Mouse (Mus musculus): Measurements from ENCODE around the gene Armc8.
"Not testable (repeated sequence)": the region's sequence is repeated elsewhere in the genome, so short reads cannot be mapped to it uniquely, and the experiment has no call there.

Armc8 gene

DNA sequence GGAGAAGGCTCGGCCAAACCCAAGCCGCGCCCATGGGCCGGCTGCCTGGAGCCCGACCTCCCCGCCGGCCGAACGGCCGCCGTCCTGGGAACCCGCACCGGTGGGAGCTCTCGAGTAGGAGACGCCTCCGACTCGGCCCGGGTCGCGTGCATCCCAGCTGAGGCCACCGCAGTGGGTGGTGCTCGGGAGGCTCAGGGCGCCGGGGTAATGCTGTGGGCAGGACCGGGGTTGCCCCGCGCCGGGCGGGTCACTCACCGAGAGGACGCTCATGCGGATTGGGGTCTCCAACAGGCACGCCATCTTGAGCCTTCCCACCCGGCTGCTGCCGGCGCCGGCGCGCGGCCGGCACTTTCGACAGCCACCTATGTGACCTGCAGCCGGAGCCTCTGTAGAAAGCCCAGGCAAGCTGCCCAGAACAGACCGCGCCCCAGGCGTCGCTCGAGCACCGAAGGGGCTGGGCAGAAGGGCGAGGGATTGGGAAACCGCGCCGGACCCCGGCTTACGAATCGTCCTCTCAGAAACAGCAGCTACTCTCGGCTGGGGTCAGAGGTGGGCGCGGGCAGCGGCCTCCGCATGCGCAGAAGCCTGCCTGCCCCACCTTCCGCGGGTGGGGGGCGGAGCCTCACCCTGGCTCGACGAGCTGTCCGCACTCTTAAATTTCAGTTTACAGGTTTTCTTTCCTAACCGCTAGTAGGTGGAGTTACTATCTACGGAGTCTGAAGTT lies at the start of gene Armc8:
Gene Armc8 (minus strand): TSS at position 553 of the 724 bp plus-strand sequence.
- peak; percentile 92 for DNase-seq

DNA sequence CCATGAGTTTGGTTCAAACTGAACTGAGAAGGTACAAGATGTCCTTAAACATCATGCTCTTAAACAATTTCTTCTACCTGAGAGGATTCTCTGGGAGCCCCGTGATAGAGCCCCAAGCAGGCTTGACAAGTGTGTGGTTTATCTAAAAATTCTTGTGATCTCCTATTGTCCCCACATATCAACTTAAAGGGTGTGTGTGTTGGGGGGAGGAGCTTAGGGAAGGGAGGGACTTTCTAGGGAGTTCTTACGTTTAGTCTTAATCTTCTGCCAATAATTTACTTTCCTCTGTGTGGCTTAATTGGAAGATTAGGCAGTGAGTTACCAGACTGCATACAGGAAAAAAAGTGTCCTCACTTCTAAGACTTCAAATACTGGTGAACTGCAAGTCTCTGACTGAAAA lies 43.5 kb upstream of the Armc8 start, which contains the start of gene A4gnt:
Gene A4gnt (plus strand): TSS at position 301 of the 400 bp plus-strand sequence.
- DNase-seq, result no peak

DNA sequence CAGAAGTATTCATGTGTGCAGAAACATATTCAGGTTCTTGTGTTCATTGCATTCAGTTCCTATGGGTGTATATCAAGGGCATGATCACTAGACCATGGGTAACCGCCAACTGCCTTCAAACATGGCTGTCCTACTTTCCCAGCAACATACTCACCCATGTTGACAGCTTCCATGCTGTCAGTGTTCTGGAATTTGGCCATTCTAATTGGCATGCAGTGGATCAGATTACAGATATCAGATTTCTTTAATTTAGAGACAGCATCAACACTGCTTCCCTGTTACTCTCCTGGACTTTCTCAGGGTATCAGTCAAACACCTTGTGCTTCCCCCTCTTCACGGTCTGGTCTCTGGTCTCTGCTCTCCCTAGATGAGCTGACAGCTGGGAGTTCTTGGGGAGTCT lies 34.9 kb upstream of the Armc8 start:
- DNase-seq, result no peak

DNA sequence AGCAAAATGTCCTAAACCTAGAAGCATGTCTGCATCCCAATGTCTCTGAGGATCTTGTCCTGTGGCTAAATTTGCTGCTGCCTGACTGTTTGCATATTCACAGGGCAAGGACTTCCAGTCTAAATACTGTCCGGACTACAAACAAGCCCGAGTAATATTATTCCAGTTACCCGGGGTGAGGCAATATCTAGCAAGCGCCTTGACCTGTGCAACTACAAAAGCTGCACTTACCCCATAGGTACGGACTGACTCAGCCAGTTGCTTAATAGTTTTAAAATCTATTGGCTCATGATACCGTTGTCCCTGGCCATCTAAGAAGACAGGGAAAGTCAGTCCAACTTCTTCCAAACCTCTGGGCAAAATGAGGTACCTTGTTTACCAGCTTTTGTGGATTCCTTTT lies 30.4 kb upstream of the Armc8 start:
- DNase-seq, result not testable (repeated sequence)

DNA sequence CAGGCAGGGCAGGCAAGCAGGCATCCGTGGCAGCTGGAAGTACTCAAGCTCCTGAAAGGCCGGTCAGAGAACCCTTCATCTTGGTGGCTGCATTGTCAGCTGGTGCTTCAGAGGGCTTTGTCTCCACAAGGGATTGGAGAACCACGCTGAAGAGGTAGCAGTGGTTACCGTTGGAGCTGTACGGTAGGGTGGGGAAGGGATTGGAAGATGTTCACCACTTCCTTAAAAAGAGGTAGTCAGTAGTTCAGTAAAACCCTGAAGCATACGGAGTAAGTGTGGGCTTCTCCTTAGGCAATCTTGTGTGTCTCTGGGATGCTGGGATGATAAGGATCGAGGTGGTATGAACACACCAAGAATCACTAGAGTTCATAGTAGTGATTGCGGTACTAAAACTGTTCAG lies 22.4 kb upstream of the Armc8 start:
- no peak for DNase-seq

DNA sequence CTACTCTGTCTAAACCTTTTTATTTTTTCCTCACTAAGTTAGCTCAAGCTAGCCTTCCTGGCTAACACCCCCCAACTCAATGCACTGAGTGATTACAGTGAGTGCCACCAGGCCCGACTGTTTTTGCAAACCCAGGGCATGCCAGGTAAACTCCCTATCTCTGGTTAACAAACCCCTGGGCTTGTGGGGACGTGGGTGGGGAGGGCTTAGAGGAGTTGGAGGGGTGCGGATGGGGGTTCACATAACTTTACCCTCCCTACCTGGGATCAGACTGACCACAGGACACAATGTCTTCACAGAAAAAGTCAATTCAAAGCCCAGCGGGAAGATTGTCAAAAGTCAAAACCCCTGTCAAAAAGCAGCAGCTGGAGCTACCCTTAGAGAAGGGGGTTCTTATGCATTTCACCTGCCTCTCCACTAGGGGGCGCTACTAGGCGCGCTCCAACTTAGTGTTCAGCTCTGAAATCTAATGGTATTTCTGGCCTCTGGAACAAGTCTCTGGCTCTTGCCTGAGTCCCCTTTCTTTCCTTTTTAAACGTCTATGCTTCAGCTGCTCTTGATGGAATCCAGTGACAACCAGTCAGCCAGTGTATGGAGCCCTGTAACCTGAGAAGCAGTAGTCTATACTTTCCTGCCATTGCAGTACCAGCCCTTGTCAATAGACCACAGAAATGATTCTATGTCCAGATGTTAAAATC lies 19.0 kb upstream of the Armc8 start:
- DNase-seq, result peak; percentile 31

DNA sequence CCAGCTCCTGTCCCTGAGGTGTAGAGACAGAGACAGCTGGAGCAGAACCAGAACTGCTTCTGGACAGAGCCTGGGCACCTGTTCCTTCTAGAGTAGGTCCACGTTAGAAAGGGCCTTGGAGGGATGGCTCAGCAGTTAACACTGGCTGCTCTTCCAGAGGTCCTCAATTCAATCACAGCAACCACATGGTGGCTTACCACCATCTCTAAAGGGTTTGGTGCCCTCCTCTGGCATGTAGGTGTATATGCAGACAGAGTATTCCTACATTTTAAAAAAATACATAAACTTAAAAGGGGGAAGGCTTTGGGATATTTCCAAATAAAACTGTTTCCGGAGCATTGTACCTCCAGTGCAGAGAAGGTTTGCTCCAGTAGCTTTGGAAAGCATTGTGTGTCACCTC lies 12.0 kb upstream of the Armc8 start:
- DNase-seq, result no peak

DNA sequence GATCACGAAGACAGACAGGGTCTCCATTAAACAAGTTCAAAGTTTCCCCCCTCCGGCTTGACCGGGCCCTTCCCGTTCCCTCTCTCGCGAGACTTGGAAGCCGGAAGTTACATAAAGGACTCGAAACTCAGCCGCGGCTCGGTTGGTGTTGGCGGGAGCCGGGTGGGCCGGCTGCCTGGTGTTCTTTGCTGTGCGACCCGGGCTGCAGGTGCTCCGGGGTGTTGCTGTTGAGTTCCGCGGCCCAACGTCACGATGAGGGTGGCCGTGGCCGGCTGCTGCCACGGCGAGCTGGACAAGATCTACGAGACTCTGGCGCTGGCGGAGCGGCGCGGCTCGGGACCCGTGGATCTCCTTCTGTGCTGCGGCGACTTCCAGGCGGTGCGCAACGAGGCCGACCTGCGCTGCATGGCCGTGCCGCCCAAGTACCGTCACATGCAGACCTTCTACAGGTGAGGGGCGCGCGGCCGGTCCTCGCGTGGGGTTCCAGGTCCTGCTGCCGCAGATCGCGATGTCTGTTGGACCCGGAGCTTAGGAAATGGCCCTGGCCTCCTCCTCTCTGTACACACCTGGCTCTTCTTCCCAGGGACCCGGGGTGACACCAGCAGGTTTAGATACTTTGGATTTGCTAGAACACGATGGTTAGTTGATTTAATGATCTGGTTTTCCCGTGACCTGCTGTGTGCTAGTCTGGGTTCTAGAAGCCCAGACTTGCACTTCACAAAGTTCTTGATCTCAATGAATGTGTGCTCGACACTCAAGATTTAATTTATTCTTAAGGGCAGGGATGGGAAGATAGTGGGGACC lies 7.2 kb upstream of the Armc8 start, which contains the start of gene Dbr1:
Gene Dbr1 (plus strand): TSS at position 123 of the 804 bp plus-strand sequence.
- peak; percentile 93 for DNase-seq

DNA sequence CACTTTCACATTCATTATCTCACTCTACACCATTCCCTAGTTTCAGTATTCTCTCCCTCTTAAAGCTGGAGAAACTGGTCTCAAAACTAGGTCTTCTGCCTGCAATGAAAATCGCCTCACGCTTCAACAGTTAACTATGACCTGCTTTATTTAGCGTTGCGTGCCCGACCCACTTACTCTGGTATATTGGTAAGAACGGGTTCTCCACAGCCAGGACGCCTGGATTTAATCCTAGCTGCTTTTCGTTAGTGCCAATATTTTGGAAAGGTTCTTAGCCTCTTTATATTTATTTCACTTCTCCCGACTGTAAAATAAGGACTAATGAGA lies 335 bp upstream of the Armc8 start:
- no peak for DNase-seq

DNA sequence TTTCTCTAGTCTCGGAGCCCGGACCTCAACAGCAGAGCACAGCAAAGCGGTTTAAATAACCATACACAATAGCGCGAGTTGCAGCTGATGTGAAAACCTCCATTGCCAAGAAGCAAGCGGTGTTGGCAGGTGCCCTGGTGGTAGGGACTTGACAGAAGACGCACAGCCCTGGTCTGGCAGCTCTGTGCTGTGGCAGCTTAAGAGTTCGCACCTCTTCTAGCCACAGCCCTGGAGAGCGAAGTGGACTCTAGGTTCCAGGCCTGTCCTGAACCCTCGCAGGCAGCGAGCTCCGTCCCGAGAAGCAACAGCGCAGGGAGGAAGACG lies 714 bp downstream of the Armc8 start:
- DNase-seq, result no peak

DNA sequence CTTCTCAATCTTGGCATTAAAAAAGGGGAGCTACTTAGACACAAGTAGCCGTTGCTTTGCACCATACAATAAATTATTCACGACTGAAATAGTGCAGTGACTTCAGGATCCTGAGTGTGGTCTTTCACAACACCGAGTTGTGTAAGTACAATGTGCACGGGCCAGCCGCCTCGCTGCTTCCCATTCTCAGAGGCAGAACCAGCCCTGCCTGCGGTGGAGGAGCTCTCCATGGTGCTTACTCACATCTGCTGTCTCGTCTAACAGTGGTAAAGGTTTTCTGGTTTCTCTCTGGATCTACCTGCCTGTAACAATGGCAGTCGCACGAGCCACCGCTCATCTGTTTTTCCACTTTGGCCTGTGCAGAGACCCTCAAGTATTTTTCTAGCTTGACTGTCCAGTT lies 5.0 kb downstream of the Armc8 start:
- DNase-seq, result no peak

DNA sequence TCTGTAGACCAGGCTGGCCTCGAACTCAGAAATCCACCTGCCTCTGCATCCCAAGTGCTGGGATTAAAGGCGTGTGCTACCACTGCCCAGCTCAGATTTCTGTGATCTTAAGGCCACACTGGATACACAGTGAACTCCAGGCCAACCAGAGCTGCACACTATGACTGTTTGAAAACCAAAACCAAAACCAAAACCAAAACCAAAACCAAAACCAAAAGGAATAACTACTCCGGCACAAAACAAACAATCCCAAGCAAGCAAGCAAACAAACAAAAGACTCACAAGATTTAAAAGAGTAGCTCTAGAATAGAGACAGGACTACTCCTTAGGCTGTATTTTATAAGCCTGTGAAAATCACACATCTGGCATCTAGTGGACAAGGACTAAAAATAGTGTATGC lies 8.3 kb downstream of the Armc8 start:
- DNase-seq, result no peak

DNA sequence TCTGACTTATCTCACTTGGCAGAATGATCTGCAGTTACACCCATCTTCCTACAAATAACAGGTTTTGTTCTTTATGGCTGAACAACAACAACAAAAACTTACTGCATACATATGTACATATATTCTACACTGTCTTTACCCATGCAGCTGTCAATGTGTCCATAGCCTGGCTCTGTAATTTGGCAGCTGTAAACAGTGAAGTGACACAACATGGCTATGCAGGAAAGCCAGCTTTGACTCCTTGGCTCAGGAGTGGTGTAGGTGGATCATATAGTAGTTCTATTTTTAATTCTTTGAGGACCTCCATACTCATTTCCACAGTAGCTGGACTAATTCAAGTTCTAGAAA lies 9.2 kb downstream of the Armc8 start:
- DNase-seq, result no peak

DNA sequence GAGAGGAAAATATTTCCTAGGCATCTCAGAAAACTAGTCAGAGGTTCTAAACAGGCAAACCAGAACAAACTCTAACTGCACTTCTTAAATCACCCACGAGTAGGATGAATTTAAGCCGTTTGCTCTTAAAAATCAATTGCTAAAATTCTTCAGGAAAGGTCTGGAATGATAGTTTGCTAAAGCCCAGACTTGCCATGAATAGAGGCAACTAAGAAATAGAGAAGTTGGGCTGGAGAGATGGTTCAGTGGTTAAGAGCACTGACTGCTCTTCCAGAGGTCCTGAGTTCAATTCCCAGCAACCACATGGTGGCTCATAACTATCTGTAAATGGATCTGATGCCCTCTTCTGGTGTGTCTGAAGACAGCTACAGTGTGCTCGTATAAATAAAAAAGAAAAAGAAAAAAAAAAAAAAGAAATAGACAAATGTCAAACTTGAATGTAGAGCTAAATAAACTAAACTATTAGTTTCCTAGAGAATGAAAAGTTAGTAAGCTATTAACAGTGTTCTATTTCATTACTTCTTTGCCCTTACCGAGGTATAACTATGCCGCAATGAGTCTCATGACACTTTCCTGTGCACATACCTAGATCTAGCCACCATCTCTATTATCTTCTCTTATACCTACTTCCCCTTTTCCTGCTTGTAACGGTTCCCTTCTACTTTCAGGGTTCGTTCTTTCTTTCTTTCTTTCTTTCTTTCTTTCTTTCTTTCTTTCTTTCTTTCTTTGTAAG lies 9.7 kb downstream of the Armc8 start:
- no peak for DNase-seq

DNA sequence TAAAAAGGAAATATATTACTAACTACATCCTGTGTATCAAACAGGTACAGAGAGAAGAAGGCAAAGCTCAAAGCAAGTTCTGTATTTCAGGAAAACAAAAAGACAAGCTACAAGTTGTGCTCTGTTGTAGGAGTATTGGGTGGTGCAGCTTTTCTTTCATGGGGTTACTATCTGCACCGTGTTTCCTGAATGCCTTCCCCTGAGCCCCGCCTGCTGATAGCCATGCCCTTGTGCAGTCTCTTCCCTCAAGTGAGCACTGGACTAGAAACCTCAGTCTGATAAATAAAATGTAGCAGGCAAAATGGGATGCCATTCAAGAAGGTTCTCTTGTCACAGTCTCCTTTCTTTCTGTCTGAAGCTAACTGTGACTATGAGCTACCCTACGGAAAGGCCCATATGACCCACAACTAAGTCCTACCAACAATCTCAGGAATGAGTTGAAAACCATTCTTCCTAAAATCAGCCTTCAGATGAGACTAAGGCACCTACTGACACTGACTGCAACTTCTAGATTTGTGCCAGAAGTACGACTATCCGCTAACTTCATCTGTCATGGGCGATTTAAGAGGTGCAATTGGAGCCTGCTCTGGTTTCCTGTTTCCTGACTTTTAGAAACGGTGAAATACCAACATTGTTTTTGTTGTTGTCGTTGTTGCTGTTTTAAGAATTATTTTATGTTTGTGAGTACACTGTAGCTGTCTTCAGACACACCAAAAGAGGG lies 11.0 kb downstream of the Armc8 start:
- DNase-seq, result no peak

DNA sequence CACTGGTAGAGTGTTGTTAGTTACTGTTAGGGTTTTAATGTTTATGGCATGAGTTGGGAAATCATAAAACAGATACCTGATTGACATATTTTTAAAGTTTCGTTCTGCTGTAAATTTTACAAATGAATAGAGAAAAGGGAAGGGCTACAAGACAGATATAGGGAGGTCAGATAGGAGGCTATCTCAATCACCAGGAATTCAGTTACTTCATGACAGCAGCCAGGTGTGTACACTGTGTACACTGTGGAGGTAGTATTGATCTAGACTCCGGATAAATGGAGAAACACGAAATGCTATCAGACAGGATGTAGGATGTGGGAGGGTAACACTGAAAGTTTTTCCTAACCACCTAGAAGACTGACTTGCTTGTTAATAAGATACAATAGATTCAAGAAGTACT lies 13.4 kb downstream of the Armc8 start:
- no peak for DNase-seq

DNA sequence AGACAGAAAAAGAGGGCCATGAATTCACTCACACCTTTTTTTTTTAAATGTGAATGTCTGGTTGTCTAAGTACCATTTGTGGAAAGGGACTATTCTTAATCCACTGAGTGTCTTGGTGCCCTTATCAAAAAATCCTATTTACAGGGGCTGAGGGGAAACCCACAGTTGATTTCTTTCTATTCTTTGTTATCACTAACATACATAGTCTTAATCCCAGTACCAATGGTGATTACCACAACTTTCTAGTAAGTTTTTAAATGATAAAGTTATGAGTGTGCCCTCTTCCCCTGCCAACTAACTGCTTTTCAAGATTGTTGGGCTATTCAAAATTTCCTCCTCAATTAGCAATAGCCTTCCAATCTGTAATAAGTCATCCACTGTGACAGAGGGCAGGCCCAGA lies 14.6 kb downstream of the Armc8 start:
- no peak for DNase-seq

DNA sequence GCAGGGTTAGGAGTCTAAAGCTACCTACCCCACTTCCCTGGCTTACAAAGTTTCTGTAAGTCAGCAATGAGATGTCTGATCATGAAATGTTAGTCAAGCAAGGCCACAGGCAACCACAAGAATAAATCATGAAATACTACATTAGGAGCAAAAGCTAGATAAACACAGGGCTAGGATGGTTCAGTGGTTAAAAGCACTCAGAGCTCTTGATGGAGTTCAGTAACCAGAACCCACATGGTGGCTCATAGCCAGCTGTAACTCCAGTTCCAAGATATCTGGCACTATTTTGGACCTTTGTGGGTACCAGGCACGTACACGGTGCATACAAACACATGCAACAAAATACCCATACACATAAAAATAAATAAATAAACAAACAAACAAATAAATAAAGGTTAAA lies 15.7 kb downstream of the Armc8 start:
- DNase-seq, result no peak

DNA sequence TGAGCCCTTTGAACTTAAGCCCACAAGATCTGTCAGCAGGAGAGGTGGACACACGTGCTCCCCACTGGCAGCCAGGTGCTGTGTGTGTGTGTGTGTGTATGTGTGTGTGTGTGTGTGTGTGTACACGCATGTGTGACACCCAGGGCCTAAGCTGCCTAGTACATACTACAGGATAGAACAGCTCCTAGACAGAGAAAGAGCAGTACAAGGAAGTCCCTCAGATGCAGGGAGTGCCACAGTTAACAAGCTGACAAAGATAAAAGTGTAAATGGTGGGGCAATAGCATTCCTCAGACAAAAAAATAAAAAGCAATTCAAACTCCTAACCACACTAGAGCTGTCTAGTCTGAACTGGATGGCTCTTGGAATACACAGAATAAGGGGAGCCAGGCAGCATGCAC lies 16.6 kb downstream of the Armc8 start:
- DNase-seq, result no peak

DNA sequence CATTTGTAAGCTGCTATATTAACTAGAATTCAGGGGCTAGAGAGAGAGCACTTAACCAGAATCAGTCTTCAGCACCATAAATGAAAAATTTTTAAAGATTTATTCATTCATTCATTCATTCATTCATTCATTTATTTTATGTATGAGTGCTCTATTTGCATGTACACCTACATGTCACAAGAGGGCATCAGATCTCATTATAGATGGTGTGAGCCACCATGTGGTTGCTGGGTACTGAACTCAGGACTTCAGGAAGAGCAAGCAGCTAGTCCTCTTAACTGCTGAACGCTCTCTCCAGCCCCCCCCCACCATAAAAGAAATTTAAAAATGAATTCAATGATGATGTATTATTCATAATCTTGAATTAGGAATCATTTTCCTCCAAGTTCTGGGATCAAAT lies 22.4 kb downstream of the Armc8 start:
- DNase-seq, result no peak

DNA sequence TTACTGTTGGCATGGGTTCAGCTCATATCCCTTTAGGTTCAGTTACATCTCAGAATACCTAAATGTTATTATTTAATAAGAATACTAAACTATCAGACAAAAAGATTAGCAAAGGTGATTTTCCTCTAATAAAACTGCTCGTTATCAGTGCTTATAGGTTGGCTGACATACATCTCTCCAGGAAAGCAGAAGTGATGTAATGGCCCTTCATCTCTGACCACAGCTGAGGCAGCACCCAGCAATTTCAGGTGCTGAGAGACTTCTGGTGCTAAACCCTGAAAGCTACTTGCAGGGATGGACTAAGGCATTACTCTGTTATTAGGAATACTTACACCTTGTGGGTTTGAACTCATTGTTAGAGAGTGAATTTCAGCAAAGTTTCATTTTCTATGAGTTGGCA lies 36.8 kb downstream of the Armc8 start:
- no peak for DNase-seq

DNA sequence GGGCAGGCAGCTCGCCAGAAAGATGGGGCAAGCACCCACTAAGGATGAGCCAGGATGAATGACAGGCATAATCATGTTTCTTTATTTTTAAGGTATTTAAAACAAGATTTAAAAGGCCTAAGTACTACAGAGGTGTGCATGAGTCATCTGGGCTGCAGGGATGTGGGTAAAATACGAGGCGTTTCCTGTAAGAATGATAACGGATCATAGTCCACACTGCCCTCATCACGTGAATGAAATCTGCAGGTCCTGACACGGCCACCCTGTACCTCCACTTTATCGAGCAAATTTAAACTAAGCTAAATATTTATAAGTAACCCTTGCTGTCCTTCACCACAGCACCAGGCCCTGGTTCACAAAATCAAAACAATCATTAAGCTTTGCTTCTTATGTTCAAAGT lies 62.8 kb downstream of the Armc8 start:
- DNase-seq, result no peak

DNA sequence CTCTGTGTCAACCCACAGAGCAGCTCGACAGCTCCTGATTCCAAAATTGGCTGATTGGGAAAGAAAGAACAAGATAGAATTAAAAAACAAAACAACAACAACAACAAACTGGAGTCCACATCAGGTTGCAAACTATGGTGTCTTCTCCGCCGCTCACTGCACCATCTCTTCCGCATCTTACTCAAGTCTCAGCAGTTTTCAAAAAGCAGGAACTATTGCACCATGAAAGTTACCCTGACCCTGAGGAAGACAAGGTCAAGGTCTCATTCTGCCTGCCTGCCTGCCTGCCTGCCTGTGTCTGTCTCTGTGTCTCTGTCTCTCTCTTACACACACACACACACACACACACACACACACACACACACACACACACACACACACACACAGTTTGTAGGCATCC lies 69.4 kb downstream of the Armc8 start:
- DNase-seq, result no peak
